Mouse (Mus musculus) cerebellum, adult 2 months (tissue): ENCODE data around the gene Tsc22d3.

Experiments used
- CTCF ChIP-seq: fragments of 200-500 bp; IDR thresholded peaks from 2 replicates; pipeline ENCODE4 v1.5.1; 2011; ENCODE audit warnings: low read depth, mild to moderate bottlenecking, control low read depth, low read length, moderate library complexity, borderline replicate concordance; ENCODE audit not compliant: insufficient read depth
- POLR2A ChIP-seq: fragments of 200-500 bp; IDR thresholded peaks from 2 replicates; pipeline ENCODE4 v1.6.1; 2011; ENCODE audit warnings: low read length, control low read depth, borderline replicate concordance; ENCODE audit not compliant: insufficient read depth

GRCm38 (mm10) chrX:140540500-140541114, 59.9 kb downstream of the Tsc22d3 start:
- TF ChIP-seq POLR2A (no peak), CTCF (no peak)
